Mouse (Mus musculus) midbrain, embryonic 16.5 days (tissue): Measurements from ENCODE around the gene Fam20a. TPM values are rescaled to one million over a fixed set of nuclear protein-coding genes. Genes with fewer than 3 reads are reported as not detected.
A peak's percentile ranks its signal among the peaks of the same experiment; 100 is the strongest.

Experiments used
- ATAC-seq: fragments of 200-750 bp; cut with Nextera tagmentation; 2 replicates; pipeline ENCODE4 v1.8.0; 2017; ENCODE audit warnings: moderate TSS enrichment
- H3K27ac ChIP-seq: fragments of 300-500 bp; sonication (generic); 2 replicates; pipeline ENCODE4 v1.5.1; 2014; ENCODE audit warnings: mild to moderate bottlenecking, low read length, mixed read lengths
- H3K27me3 ChIP-seq: fragments of 300-500 bp; sonication (generic); 2 replicates; pipeline ENCODE4 v1.6.1; 2014; ENCODE audit warnings: low read depth, low read length, mixed read lengths; ENCODE audit not compliant: control insufficient read depth, insufficient read depth
- H3K36me3 ChIP-seq: fragments of 300-500 bp; sonication (generic); 2 replicates; pipeline ENCODE4 v1.6.1; 2014; ENCODE audit warnings: mild to moderate bottlenecking, low read length, moderate library complexity, mixed read lengths; ENCODE audit not compliant: control insufficient read depth, insufficient read depth
- H3K4me1 ChIP-seq: fragments of 300-500 bp; sonication (generic); 2 replicates; pipeline ENCODE4 v1.6.1; 2014; ENCODE audit warnings: mild to moderate bottlenecking, low read length, mixed read lengths; ENCODE audit not compliant: control insufficient read depth, insufficient read depth
- H3K4me2 ChIP-seq: fragments of 300-500 bp; sonication (generic); 2 replicates; pipeline ENCODE4 v1.6.1; 2014; ENCODE audit warnings: mild to moderate bottlenecking, low read length, mixed read lengths
- H3K4me3 ChIP-seq: fragments of 300-500 bp; sonication (generic); 2 replicates; pipeline ENCODE4 v1.5.1; 2014; ENCODE audit warnings: low read depth, mild to moderate bottlenecking, low read length, moderate library complexity, mixed read lengths
- H3K9ac ChIP-seq: fragments of 300-500 bp; sonication (generic); 2 replicates; pipeline ENCODE4 v1.6.1; 2014; ENCODE audit warnings: low read depth, low read length, mixed read lengths
- H3K9me3 ChIP-seq: fragments of 300-500 bp; sonication (generic); replicated peaks from 2 replicates; pipeline ENCODE4 v1.6.1; 2014; ENCODE audit warnings: mild to moderate bottlenecking, low read length, mixed read lengths; ENCODE audit not compliant: control insufficient read depth, poor library complexity, severe bottlenecking
- WGBS: fragments of 180-500 bp; shearing (Covaris S2); extraction: QIAGEN DNeasy Blood & Tissue Kit; methylation state at CpG from one replicate; pipeline ENCODE4 v1.1.7; 2014; 5-methylcytosine and 5-hydroxymethylcytosine counted together
- polyA plus RNA-seq: library from polyadenylated mRNA; unstranded; fragments of >200 nt; fragmentation: Nextera tagmentation; extraction: Ambion mirVana; gene quantifications from 2 replicates; pipeline ENCODE4 v1.2.1, GENCODE M21; 2015

Gene Fam20a
- 3.4 and 3.9 TPM in 2 replicates for polyA plus RNA-seq

DNA sequence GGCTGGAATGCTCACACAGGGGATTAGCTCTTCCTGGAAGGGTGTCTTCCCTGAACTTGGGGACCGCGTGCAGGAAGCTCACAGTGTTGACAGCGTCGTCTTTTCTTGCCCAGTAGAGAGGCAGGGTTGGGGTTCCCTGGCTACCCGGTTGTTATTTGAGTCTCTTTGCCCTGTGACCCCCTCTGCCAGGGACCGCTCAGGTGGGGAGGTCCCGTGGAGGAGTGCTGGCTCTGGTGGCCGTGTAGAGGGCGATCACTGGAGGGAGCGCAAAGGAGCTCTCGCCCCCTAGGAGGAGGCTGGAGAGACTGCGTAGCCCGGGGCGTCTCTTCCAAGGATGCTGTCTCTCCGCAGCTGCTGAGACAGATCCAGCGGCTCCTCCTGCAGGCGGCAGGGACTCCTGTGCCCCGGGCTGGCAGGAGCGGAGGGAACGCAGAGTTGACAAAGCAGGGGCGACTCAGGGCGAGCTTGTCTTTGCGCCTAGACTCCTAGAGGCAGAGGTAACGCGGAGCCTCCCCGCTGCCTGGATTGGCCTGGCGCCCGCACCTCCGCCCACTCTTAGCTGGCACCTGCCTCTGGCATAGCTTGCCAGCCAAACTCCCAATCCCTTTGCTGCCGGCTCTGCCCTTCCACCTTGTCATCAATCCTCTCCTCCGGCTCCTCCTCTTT, at the start of gene Fam20a:
Gene Fam20a, minus strand, starts transcription at position 499 of the 666 bp plus-strand sequence.
- H3K27me3 ChIP-seq, result peaks cover 8% of the 10 kb centered on the region
- peaks cover 14% of the 10 kb centered on the region for H3K4me1 ChIP-seq
- peak within 1 kb of the TSS; percentile 99 for H3K4me2 ChIP-seq
- H3K36me3 ChIP-seq, result no peaks in the 10 kb centered on the region
- 3% methylated on average over 31 of the region's 31 CpGs for WGBS
- H3K9ac ChIP-seq, result peak within 1 kb of the TSS; percentile 63
- peak; percentile 82 for ATAC-seq
- peak within 1 kb of the TSS; percentile 52 for H3K4me3 ChIP-seq
- H3K9me3 ChIP-seq, result no peaks in the 10 kb centered on the region
- H3K27ac ChIP-seq, result 0 out of 2 replicates have a peak within 1 kb of the TSS, but pooled peaks have one; percentile 14

DNA sequence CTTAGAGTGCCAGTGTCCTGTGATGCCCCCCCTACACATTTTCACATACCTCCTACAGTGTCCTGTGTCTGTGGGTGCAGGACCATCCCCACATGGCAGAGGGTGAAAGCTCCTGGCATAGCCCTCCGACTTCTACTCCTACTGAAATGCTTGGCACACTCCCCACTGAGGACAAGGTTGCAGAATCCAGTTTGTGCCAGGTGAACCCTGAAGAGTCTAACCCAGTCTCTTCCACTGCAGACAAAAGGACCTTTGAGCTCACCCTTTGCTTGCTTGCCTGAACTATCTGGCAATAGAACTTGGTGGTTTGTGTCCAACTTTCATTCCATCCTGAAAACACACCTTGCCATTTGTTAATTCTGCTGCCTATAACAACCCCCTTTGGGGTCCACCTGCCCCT, 49.3 kb upstream of the Fam20a start:
- Histone ChIP-seq H3K36me3 (no peaks in the 10 kb centered on the region), H3K9me3 (no peaks in the 10 kb centered on the region), H3K4me1 (no peaks in the 10 kb centered on the region), H3K4me3 (no peak overlapping the region), H3K9ac (no peak overlapping the region), H3K4me2 (no peak overlapping the region), H3K27ac (no peak overlapping the region), H3K27me3 (no peaks in the 10 kb centered on the region)
- WGBS, result 100% methylated on average over 1 of the region's 1 CpGs
- ATAC-seq, result no peak

DNA sequence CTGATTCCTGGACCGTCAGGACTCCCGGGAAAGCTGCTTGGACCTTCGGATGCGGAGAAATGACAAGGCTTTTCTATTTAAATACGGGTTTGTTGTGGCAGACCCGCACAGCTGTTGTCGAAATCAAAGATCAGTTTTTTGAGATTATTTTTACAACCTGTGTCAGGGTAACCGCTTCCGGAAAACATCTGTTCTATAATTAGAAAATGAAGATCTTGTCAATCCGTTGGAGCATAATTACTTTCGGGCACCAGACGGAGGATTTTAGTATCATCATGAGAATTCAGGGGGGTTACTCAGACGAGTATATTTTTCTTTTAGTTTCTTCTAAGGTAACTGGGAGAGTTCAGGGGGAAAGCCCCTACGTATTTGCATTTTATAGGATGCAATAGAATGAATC, 48.1 kb upstream of the Fam20a start:
- Histone ChIP-seq H3K9ac (no peak overlapping the region), H3K36me3 (no peaks in the 10 kb centered on the region), H3K4me2 (no peak overlapping the region), H3K4me1 (no peaks in the 10 kb centered on the region), H3K27ac (no peak overlapping the region), H3K9me3 (no peaks in the 10 kb centered on the region), H3K4me3 (no peak overlapping the region), H3K27me3 (no peaks in the 10 kb centered on the region)
- ATAC-seq, result no peak
- WGBS, result 77% methylated on average over 14 of the region's 14 CpGs

DNA sequence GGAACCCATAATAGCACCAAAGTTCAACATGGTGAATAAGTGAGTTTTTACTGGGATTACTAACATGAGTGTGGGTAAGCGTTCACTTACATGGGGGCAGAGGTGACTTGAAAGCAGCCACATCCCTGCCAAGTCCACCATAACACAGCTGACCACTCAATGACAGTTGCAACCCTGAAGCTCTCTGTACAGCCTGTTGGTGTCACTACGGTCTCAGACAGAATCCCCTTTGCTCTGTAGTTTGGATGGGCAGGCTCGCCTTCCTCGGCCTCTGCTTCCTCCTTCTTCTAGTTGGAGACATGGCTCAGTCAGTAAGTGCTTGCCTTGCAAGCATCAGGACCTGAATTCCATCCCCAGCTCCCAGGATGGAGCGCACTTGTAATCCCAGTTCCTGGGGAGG, 47.0 kb upstream of the Fam20a start:
- Histone ChIP-seq H3K9ac (no peak overlapping the region), H3K4me2 (no peak overlapping the region), H3K27me3 (no peaks in the 10 kb centered on the region), H3K36me3 (no peaks in the 10 kb centered on the region), H3K27ac (no peak overlapping the region), H3K9me3 (no peaks in the 10 kb centered on the region), H3K4me1 (no peaks in the 10 kb centered on the region), H3K4me3 (no peak overlapping the region)
- 88% methylated on average over 5 of the region's 5 CpGs for WGBS
- ATAC-seq, result no peak

DNA sequence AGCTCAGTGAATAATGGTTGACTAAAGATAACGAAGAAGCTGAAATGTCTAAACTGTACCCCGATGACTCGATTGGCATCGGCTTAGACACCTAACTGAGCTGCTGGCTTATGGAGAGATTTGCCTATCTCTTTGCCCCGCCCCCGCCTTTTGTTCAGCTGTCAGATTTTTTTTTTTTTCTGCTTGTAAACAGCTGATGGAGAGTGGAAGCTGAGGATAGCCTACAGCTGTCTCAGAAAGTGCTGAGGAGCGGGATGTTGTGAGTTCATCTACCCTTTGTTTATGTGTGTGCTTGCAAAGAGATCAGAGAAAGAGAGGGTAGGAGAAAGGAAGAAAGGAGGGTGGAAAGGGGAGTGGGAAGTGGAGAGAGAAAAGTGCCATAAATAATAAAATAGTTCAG, 38.0 kb upstream of the Fam20a start:
- Histone ChIP-seq H3K27me3 (no peaks in the 10 kb centered on the region), H3K9me3 (no peaks in the 10 kb centered on the region), H3K4me1 (no peaks in the 10 kb centered on the region; the same call in 1 of the 2 replicates), H3K4me2 (no peak overlapping the region), H3K9ac (no peak overlapping the region), H3K27ac (no peak overlapping the region), H3K36me3 (no peaks in the 10 kb centered on the region), H3K4me3 (no peak overlapping the region)
- WGBS, result 81% methylated on average over 7 of the region's 7 CpGs
- ATAC-seq, result no peak

DNA sequence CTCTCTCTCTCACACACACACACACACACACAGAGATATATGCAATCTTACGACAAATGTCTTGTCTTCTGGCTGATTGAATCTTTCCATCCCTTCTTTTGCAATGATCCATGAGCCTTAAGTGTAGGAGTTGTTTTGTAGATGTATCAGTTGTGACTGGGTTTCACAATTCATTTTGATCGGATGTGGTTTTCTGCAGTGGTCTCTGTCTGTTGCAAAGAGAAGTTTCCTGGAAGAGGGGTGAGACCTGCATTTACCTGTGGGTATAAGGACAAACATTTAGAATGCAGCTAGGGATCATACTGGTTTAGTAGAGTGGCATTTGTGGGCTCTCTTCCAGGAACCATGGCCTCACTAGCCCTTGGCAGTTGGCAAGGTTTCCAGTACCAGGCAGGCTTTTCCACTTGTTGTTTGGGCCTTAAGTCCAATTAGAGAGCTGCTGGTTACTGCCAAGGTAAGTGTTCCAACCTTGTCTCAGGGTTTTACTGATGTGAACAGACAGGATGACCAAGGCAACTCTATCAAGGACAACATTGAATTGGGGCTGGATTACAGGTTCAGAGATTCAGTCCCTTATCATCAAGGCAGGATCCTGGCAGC, 36.6 kb upstream of the Fam20a start:
- no peaks in the 10 kb centered on the region; the same call in 1 of the 2 replicates for H3K4me1 ChIP-seq
- H3K27ac ChIP-seq, result no peak overlapping the region
- no peak overlapping the region for H3K4me2 ChIP-seq
- no peaks in the 10 kb centered on the region for H3K9me3 ChIP-seq
- 94% methylated on average over 2 of the region's 2 CpGs for WGBS
- no peaks in the 10 kb centered on the region for H3K36me3 ChIP-seq
- H3K4me3 ChIP-seq, result no peak overlapping the region
- no peak overlapping the region for H3K9ac ChIP-seq
- ATAC-seq, result no peak
- no peaks in the 10 kb centered on the region for H3K27me3 ChIP-seq

DNA sequence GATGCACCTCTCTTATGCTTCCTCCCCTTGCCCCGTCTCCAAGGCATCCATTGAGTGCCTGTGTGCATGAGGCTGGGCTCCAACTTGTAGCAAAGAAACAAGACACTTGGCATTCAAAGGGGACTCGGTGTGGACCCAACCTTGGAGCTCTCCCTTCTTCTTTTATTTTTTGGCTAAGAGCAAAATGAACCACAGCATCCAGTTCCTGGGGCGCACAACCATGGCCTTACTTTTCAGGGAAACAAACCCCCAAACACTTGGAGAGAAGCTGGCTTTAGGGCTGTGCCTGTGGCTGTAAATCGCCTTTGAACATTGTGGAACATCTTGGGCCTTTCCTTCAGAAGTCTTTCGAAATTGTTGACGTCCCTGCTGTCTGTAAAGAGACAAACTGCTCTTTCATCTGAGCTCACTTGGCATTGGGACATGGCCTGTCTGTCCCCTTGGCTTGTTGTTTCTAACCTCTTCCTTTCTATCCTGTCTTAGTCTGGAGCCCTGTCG, 32.1 kb upstream of the Fam20a start:
- H3K4me1 ChIP-seq, result peaks cover 6% of the 10 kb centered on the region; the same call in 1 of the 2 replicates
- no peaks in the 10 kb centered on the region for H3K9me3 ChIP-seq
- WGBS, result 68% methylated on average over 7 of the region's 7 CpGs
- H3K27ac ChIP-seq, result 0 out of 2 replicates have a peak overlapping the region, but pooled peaks have one; percentile 2
- H3K36me3 ChIP-seq, result no peaks in the 10 kb centered on the region
- no peak overlapping the region for H3K9ac ChIP-seq
- peak; percentile 56 for ATAC-seq
- H3K27me3 ChIP-seq, result no peaks in the 10 kb centered on the region
- no peak overlapping the region for H3K4me3 ChIP-seq
- no peak overlapping the region for H3K4me2 ChIP-seq

DNA sequence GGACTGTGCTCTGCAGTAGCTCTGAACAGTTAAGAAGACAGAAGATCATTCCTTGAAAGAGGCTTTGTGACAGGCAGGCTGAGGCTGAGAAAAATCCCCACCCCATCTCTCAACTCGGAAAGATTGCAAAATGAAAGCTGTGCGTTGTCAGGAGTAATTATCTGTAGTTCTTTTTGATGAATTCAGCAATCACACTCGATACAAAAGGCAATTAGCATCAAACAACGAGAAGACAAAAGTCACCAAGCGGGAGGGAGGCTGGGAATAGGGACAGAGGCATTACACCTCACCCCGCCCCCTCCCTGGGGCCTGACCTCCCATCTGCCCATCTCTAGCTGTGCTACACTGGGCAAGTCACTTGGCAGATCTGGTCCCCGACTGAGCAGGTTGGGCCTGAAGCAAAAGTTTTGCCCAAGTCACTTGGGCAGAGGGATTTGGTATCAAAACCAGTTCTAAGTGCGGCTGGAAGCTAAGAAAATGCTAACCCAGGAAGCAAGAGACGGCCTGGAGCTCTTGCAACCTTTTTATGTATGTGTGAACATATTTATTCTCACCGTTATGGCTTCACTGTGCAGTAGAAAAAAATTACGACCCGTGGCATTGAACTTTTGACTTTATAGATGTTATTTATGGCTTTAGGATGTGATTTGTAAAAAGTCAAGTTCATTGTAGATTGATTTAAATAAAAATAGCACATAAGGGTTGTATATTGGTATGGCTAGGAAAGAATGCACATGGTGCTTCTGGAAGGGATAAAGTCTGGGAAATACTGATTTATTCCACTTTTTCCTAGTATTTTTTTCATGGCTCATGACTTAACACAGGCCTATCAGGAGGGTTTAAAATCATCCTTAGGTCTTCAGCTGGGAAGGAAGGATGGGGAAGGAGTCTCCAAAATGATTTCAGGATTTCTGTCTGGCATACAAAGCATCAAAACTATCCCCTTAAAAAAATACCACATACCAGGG, 29.8 kb upstream of the Fam20a start:
- Histone ChIP-seq H3K4me3 (no peak overlapping the region), H3K4me2 (no peak overlapping the region), H3K4me1 (peaks cover 6% of the 10 kb centered on the region; the same call in 1 of the 2 replicates), H3K9ac (no peak overlapping the region), H3K9me3 (no peaks in the 10 kb centered on the region), H3K36me3 (no peaks in the 10 kb centered on the region), H3K27me3 (no peaks in the 10 kb centered on the region), H3K27ac (no peak overlapping the region)
- no peak for ATAC-seq
- 40% methylated on average over 12 of the region's 12 CpGs for WGBS
